Mouse (Mus musculus) cerebellum, postnatal 10 days (tissue): ENCODE measurements at regions not wholly inside any gene's neighbourhood (a gene's known extent, or its start where the extent isn't known, plus 50 kb on each side); places are given as distances from the start of the nearest gene placed in this dataset.

Source experiments
- DNase-seq, 2 experiments: peaks; one replicate each; pipeline ENCODE4 v3.0.0; 2021; ENCODE audit warnings: mixed read lengths in 2 of 2

DNA sequence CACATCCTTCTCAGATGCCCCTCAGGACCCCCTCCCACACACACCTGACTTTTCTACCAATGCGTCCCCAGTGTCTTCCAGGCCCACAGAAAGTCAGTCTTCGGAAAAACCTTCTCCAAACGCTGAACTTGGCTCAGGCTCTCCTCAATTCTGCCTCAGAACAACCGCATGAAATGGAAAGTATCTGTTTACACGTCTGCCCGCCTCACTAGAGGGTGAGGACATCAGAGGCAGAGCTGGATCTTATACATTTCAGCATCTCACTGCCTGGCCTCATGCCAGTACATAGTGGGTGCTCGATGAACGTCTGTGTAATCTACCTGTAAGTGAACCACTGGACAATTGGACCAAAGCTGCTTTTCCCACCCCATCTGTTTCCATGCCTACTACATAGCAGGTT, 189.1 kb upstream of the 4930412O13Rik start:
- DNase-seq: peak in 1 of 2 experiments; percentile 13

DNA sequence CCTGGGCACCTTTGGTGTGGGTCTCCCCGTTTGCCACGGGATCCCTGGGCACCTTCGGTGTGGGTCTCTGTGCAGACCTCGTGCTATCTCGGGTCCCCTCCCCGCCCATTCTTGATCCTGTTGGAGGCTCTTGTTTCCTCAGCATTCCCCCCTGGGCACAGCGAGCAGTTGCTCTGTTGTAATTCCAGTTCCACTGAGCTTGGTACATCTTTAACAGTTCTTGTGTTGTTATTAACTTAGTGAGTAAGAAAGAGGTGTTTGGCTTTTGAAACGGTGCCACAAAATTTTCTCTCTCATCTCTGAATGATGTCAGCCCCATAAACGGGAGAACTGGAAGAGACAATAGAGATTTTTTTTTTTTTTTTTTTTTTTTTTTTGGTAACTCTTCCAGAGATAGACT, 187.7 kb upstream of the 4930412O13Rik start:
- DNase-seq: no peak

DNA sequence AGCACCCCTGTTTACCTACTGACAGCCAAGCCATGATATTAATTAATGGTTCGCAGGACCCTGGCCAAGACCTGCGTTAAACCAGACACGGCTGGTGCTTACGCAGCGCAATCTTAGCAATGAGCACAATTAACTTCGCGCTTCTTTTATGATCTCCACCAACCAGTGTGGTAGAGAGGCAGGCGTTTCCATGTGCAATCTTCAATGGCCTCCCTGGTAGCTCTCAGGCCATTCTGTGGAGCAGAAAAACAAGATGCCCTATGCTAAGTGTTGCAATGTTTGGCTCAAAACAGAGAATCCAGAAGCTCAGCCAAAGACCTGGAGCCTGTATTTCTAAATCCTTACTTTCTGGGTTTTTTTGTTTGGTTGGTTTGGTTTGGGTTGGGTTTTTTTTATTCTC, 186.9 kb upstream of the 4930412O13Rik start:
- no peak for DNase-seq

DNA sequence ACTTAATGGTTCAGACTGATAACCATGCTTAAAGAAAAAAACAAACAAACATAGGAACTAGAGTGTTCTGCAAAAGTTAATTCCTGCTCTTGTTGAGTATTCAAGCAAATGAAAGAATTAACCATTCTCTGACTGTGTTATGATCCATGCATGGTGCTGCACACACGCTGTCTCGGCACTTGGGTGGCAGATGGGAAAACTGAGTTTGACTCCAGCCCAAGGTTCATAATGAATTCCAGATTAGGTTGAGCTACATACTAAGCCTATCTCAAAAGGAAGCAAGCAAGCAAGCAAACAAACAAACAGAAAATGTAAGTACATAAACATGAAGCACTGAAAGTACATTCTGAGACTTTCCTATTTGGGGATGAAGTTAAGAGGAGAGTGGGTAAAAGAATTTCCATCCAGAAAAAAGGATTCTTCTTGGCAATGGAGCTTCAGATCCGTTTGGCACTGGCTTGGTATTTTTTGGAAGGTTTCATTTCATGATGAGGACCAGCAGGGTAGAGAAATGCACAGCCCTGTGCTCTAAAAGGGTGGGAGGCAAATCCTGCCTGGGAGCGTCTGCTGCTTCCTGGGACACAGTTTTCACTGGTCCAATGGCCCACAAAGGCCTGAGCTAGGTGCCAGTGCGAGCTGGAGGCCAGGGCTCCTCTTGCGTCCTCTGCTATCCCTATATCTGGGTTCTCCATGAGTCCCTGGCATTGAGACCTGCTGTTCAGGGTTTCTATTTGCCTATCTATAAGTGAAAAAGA, 183.3 kb upstream of the 4930412O13Rik start:
- DNase-seq: peak; percentile 49 to 64

DNA sequence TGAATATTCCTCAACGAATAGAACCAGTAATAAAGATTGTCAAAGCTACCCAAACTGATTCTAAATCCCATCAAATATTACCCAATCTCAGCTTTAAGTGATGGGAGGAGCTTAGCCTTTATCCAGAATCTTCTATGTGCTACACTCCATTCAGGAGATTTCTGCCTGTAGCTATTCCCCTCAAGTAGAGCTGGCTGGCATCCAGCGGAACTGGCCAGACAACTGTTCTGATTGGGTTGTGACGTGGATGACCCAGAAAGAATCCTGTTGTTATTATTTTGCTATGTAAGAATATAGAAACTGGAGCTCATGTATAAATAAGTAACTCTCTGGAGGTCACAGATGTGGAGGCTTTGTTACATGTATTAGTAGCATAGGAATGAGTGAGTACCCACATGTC, 176.8 kb upstream of the 4930412O13Rik start:
- peak; percentile 51 to 53 for DNase-seq

DNA sequence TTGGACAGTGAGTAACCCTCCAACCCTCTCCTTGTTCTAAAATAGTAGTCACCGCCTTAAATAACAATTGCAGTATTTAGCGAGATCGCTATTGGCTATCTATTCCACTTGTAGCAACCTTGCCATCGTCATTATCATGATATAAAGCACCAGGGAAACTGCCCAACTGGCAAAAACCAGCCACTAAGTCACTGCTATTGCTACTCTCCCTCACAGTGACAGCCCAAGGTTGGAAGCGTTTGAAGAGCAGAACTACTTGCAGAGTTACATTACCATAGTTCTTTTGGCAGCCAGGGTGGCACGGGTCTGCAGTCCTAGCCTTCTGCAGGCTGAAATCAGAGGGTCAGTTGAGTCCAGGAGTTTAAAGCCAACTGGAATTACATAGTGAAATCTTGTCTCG, 171.6 kb upstream of the 4930412O13Rik start:
- no peak for DNase-seq

DNA sequence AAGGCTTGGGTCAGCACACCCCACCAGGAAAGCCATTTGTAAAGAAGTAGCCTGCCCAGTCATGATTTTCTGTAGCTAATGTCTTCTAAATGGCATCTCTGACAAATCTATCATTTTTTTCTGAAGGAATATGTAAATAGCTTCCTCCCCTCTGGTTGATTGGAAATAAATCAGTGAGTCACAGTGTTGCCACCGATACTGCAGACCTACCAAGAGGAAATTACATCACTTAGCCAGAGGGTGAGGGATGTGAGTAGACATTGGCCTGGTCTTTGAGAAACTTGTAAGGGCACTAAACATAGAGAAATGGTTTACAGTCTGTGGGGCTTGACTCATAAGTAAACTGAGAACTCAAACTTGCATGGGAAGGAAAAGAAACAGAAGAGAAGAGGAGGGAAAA, 163.1 kb upstream of the 4930412O13Rik start:
- no peak for DNase-seq

DNA sequence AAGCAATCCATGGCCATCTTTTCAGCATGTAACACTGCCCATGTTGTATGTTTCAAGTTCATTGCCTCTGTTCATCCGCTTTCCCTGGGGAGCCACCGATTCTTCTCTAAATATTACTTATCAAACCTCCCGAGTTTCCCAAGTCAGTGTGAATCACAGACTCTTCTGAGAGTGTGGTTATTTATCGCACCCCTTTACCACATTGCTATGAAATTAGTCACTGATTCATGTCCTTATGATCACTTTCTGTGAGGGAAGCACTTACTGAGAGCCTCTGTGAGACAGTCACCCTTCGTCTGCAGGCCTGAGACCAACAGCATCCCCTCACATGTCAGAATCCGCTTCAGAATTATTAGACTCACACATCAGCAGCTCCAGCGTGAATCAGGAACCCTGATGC, 147.8 kb upstream of the 4930412O13Rik start:
- no peak for DNase-seq

DNA sequence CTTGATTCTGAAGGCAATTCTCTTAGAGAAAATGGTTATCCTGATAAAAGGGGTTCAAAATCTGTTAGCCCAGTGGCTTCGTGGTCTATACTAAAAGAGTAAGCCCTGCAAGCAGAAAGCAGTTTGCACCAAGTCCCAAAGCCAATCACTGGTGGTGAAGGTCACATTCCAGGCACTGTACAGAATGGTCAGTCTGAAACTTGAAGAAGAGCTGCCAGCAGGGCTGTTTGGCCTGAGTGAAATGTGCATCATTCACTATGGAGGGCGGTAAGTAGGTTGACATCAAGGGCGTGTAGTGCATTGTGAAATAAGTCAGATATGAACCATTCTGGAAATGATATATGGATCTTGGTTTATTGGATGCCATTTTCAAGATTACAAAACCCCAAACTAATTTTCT, 136.9 kb upstream of the 4930412O13Rik start:
- DNase-seq: no peak

DNA sequence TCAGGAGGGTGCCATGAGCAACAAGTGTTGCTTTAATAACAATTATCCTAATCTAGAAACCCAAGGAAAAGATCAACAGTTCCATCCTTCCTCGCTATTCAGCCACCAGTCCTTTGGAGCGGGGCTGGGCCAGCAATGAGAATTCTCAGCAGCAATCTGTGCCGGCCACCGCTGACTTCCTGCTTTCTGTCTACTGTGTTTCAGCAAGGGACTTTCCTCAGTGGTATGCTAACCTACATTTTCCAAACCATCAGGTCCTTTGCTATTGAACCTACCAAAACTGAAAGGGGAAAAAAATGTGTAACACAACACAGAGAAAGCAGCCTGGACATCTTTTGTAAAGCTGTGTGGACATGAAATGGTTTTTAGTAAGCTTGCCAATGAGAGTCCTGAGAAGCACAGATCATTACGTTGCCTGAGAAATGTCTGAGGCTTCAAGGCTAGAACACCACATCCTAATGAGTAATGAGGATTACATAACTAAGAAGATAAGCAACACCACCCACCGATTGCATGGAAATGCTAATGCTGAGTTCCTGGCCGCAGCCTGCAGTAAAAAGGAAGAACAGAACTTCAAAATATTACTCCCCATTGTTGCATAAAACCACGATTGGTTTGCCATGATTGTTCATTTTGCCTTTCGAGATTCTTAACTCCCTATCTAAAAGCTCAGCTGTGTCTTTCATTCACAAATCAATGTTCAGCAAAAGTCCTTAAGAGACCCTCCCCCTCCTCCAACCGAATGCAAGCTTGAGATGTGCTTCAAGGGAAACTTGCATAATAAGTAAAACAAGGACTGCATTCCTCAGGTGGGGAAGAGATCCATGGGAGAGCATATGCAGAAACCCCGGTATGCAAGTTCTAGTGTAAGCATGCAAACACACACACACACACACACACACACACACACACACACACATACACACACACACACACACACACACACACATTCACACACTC, 130.9 kb upstream of the 4930412O13Rik start:
- no peak for DNase-seq

DNA sequence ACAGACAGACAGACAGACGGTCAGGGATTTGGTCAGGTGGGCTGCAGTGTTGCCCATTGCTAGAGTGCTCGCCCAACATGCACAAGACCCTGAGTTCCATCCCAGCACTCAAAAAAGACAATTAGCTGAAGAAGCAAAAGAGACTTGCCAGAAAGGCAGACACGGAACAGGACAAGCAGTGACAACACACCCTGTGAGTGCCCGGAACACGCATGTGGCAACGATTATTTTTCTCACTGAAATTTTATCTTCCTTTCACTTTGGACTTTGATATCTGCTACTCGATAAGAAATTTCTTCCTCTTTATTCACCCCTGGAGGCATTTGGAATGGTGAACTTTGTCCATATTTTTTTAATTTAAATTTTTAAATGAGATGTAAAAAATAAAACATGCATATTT, 127.4 kb upstream of the 4930412O13Rik start:
- DNase-seq: no peak

DNA sequence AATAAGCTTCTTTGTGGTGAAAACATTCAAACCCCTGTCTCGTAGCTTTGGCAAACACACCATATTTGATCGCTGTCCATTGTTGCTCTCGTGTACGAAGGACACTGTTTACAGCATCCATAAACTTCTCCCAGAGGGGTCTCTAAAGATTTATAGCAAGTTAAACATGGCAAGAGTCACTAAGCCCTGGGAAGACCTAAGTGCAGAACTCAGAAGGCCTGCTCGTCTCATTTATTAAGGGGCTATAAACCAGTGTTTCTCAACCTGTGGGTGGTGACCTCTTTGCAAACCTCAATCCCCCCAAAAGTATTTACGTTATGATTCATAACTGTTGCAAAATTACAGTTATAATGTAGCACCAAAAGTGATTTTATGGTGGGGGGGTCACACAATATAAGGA, 126.9 kb upstream of the 4930412O13Rik start:
- no peak for DNase-seq

DNA sequence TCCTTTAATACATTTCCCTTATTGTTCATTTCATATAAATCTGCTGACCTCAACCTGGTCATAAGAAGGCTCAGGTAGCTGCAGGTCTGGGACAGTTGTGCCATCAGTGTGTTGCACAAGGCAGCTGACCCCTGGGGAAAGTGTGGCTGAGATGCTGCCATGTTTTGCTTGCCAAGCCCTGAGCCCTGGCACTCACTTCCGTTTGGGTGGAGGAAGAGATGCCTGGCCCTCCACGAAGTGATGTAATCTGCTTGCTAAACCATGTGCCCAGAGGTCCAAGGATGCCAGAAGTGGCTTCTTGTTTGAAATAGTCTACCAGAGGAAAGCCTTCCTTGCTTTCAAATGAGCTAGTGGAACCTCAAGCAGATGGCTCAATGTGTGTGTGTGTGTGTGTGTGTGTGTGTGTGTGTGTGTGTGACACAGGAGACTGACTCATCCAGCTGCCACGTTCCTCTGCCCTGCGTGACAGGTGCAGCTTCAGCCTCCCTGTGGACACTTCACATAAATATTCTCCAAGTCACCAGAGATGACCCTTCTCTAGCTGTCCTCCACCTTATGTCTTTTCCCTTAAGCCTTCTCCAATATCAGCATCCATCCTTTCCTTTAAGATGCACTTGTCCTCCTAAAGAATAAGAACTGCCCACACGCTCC, 123.2 kb upstream of the 4930412O13Rik start:
- DNase-seq: peak; percentile 74 to 78

DNA sequence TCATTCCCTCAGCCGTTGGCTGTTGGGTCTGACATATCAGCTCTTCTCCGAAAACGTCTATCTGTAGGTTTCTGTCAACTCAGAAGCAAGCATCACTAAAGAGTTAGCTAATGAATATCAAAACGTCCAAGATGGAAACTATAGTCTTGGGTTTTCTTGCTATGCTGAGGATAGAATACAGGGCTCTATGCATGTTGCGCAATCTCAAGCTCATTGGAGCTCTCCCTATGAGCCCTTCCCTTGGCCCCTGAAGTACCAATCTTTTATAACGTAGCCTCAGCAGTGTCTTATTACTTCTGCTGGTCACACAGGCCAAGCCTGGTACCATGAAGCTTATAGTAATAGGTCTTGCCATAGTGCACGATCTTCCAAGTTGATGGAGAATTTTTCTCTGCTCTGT, 122.1 kb upstream of the 4930412O13Rik start:
- DNase-seq: no peak

DNA sequence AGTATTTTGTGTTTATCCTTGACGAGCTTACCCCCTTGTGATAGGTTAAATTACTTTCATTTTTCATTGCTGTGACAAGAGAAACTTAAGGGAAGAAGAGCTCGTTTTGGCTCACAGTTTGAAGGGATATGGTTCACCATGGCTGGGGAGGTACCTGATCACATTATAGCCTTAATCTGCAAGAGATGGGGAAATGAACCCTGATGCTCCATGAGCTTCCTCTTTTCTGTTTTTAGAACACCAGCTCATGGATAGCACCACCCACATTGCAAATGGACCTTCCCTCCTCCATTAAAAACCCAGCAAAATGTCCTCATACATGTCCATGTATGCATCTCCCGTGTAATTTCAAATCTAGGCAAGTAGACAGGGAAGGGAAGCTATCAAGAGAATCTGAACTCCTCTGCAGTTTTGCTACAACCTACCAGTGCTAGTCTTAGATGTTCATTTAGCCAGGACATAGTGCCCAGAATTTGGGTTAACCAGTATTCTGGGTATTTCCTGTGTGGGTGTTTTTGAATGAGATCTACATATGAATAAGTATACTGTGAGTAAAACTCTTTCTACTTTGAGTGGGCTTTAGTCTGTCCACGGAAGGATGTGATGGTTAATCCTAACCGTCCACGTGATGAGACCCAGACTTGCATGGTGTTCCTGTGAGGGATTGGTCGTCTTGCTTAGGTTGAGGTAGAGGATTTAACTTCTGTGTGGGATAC, 121.5 kb upstream of the 4930412O13Rik start:
- DNase-seq: no peak

DNA sequence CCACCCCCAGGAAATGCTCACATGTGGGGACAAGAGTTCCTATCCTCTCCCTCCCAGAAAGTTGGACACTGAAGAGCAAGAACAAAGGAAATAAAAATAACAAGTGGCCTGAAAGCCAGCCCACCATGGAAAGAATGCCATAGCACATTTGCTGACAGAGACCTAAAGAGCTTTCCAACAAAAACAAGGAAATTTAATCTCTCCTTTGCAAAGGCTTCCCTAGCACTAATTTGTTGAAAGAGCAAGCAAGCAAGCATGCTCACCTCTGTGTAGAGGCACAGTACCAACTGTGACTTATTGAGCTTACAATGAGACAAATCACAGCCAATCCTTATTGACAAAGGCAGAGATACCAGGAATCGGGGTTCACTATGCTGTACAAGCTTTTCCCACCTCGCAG, 100.9 kb upstream of the 4930412O13Rik start:
- no peak for DNase-seq

DNA sequence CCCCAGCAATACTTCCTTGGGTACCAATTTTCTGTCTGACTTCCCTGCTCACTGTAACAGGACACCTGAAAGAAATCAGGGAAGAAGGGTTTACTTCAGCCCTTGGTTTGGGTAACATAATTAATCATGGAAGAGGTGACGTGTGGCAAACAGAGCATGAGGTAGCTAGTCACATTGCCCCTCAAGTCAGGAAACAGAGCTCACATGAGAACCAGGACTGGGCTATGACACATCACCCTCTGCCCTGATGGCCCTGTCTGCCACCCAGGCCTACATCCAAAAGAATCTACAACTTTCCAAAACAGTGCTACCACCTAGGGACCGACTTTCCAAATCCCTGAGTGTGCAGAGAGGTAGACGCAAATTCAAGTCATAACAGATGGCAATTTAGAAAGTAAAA, 98.4 kb upstream of the 4930412O13Rik start:
- DNase-seq: no peak

DNA sequence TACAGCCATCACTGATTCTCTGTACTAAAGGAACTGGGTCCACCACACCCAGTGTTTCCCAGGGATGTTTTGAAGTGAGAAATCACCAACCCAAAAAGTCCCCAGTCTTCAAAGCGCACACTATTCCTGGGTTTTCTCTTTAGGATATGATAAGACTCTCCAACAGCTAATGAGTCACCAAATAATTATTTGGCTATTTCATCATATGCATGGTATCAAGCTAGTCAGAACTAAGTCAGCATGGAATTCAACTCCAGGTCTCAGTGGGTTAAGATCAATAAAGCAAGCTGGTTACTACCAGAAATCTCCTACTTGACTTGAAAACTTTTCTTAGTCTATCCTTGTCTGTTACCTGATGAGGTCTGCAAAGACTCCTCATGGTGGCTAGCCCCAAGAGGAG, 89.1 kb upstream of the 4930412O13Rik start:
- no peak for DNase-seq

DNA sequence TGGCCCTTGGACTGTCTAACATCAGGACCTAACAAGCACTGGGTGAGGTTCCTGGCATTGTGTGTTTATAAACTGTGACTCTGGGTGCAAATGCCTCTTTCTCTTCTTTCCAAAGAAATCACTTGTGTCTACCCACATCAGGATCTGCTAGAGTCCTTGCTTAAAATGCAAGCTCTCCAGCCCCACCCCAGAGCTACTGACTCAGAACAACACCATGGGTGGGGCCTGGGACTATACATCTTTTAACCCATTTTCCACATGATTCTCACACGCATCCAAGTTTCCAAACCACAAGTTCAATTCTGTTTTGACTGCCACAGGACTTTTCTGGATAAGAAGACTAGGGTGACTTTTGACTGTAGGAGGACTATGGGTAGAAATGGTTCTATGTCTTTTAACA, 88.7 kb upstream of the 4930412O13Rik start:
- no peak for DNase-seq

DNA sequence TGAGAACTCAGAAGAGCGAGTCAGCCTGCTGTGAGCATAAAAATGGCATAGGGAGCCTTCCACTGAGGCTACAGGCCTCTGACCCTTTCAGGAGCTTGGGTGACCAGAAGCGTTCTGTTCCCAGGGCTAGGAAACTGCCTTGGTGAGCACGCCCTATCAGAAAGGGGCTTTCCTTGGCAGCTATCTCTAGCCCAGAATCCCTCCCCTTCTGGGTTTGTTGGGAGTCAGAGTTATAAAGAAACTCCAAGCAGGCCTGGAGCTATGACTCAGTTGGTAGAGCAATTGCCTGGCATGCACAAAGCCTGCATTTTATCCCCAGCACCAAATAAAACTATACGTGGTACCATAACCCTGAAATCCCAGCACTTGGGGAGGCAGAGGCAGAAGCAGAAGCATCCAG, 85.7 kb upstream of the 4930412O13Rik start:
- no peak for DNase-seq

DNA sequence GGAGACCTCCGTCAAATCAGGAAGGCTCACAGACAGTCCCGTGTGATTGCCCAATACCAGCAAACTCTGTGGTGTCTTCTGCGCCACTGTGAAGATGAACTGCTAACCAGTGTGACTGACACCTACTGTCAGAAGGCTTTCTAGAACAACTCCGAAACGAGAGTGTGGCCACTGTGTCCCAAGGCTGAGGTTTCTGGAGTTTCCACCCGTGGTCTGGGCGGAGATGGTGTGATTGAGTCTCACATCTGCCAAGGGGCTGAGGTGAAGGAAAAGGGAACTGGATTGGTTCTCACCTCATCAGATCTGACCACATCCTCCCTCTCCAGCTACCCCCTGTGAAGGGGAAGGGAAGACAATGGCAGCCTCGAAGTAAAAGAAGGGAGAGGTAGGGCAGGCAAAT, 79.6 kb upstream of the 4930412O13Rik start:
- DNase-seq: no peak

DNA sequence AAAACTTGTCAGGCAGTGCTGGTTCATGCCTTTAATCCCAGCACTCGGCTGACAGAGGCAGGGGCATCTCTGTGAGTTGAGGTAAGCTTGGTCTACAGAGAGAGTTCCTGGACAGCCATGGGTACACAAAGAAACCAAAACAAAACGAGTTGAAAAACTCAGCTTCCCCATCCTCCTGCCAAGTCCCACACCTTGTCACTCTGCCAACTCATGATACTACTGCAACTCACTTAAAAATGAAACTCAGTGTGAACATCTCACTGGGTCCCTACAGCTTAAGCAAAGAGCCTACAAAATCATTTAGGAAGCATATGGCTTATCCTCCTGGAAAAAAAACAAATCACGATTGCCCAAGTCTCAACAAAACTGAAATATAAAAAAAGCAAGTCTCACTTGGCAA, 76.7 kb upstream of the 4930412O13Rik start:
- no peak for DNase-seq

DNA sequence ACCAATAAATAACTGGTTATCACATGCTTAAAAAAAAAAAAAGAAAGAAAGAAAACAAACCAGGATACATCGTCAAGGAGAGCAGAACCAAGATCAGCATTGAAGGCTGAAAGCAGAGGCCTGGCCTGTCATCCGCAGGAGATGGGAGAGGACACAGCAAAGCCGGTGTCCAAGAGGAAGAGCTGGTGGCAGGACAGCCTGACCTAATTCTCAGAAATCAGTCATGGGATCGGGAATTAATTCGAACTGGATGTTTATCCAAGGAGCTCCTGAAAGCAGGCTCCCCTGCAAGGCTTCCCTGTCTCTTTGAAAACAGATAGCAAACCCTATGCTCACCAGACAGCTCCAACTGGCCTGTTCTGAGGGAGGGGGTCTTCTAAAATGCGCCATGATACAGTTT, 75.5 kb upstream of the 4930412O13Rik start:
- no peak for DNase-seq
